Mouse (Mus musculus) left cerebral cortex, postnatal 36 days (tissue): ENCODE results near the gene Shisa9. TPM values are rescaled to one million over a fixed set of nuclear protein-coding genes. Genes with fewer than 3 reads are reported as not detected.

Experiments
- DNase-seq, 2 experiments: peaks; one replicate each; pipeline ENCODE4 v3.0.0; 2021 to 2022; ENCODE audit warnings: low spot score in 2 of 2, mixed read lengths in 1 of 2
- intact Hi-C: fragments of 180-260 bp; cut with DNase I; formaldehyde crosslinking; loops from one replicate; pipeline ENCODE4 v1.15.1; 2025
- total RNA-seq, 2 experiments: library from RNA; stranded (reverse); gene quantifications; 2 replicates each; pipeline ENCODE4 v1.2.3; 2021

Shisa9 gene
- total RNA-seq, 2 experiments from 2014 or later: 54.0 to 69.8 TPM

DNA sequence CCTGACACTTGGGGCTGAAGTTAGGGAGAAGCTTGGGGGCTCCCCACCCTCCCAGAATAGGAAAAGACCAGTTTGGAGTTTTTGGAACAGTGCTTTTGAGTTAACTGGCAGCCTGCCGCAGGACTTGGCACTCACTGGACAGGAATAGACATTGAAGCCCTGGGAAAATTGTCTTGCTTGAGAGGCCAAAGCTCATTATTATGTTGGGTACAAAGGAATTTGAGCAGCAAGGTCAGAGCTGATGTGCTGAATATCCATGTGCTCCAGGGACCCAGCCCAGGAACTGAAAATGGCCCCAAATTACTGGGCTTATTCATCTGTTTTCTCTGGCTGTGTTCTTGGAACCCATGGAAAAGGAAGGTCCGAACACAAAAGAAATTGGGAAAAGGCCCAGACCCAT, 170.6 kb downstream of the Shisa9 start:
- intact Hi-C loops: no loop called here
- DNase-seq: peak; percentile 15 to 28

DNA sequence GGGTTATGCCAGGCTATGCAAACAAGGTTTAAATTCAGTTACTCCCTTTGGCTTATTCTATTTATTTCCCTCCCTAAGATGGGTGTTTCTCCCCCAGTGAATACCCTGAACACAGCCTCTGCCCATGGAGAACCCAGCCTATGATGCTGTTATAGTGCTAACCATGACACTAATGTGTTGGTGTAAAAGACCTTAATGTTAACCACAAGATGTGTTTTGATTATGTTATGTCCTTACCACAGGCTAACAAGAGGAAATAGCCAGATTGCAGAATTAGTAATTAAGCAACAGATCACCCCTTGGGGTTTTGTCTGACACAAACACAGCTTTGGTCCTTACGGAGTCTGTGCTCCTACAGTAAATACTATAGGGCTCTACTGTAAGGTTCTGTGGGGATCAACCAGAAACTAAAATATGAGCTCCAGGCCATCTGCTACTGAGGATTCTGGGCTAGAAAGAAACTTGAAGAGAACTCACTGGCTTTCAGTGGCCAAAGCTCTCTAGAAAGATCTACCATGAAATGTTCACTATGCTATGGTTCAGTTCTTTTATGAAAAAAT, 189.6 kb downstream of the Shisa9 start:
- DNase-seq: no peak
- intact Hi-C loops: no loop called here

DNA sequence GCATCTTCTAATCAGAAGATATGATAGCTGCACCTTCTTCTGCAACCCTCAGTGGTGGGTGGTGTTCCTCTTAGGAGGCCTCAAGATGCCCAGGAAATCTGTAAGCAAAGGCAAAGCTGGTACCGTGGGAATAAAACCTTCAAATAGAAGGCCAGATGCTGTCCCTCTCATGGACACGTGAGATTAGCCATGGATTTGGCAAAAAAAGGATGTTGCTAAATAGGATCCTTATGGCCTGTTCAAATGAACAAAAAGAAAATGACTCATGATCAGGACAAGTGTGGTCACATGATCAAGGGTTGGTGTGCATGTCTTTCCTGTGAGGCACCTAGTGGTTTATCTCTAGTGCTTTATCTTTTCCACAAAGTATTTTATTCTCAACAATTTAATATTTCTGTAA, 194.1 kb downstream of the Shisa9 start:
- no peak for DNase-seq
- intact Hi-C loops: no loop called here

DNA sequence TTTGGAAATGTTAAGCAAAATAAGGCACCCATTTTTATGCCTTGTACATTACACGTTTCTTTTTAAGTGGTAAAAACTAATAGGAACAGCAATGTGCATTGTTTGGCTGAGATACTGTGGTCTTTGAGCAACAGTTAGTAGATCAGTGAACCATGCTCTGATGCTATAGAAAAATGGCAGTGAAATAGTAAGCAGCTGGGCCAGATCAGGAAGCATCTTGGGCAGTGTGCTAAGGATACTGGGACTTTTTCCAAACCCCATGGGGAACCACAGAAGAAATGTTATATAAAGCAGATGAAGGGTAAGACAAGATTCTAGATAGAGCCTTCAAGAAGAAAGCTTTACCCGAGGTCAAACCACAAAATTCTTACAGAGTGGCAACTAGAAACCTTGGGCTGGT, 205.8 kb downstream of the Shisa9 start:
- no peak for DNase-seq
- intact Hi-C loops: no loop called here

DNA sequence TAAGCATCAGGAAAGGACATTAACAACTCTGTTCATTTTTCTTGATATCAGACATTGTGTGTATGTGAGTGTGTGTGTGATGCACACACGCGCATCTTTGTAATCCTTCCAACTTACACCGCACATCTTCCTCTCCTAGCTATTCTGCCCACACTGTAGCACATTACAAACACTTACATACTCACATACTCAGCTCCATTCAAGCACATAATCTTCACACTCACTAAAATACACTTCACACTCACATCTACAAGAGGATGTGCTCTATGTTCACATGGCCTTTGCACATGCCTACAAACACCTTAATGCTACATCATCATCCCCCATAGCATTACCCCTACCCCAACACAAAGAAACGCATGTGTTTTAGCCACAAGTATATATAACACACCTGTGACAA, 212.9 kb downstream of the Shisa9 start:
- no peak for DNase-seq
- intact Hi-C loops: loop anchor here (5.0 kb wide), 1 partner anchor 215 kb away; the partner anchor contains the start of gene Shisa9

DNA sequence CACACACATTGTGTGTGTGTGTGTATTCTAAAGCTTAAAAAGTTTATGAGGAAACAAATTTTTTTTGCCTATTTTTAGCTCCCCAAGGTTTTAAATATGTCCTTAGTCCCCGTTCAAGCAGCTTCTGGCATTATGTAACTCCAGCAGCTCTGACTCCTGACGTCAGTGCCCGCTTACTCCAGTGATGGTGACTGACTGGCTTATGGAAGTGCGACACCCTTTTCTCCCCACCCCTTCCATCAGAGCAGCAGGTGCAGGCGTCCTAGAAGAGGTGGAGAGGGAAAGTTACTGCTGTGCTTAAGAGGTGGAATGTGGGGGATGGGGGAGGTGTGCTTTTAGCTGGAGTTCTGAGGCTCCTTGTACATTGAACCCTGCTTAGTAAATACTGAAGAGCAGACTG, 213.7 kb downstream of the Shisa9 start:
- DNase-seq: peak; percentile 22 to 46
- intact Hi-C loops: loop anchor here (5.0 kb wide), 1 partner anchor 215 kb away; the partner anchor contains the start of gene Shisa9

DNA sequence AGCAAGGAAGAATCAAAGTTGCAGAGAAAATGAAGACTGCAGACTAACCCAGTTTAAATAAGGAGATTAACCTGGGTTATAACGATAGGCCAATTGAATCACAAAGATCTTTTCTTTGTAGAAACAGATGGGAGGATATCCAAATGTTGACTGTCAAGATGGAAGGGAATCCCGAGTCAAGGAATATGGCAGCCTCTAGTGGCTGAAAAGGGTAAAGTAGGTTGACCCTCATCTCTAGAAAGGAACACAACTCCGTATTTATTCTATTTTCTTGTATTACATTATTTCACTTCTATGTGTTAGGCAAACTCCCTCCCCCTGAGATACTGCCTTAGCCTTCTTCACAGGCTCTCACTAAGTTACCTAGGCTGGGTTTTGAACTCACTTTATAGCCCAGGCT, 217.3 kb downstream of the Shisa9 start:
- intact Hi-C loops: loop anchor here (5.0 to 10.0 kb wide), 2 partner anchors 84 to 824 kb away; no protein-coding TSS in a partner anchor
- DNase-seq: no peak

DNA sequence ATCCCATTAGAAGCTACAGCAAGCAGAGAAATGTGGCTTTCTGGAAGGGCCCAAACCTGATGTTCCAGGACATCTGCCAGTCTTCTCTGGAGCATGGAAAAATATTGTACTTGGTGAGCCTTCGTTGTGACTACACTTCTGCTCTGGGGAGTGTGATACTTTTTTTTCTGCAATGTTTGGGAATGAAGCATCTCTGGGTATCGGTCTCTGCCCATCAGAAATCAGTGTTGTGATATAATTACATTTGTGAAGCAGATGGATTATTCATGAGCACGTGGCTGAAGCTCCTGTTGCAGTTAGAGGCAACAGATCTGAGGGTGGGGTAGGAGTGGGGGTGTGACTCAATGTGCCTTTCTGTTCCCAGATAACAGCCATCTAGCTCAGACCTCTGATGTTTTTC, 218.2 kb downstream of the Shisa9 start:
- DNase-seq: no peak

DNA sequence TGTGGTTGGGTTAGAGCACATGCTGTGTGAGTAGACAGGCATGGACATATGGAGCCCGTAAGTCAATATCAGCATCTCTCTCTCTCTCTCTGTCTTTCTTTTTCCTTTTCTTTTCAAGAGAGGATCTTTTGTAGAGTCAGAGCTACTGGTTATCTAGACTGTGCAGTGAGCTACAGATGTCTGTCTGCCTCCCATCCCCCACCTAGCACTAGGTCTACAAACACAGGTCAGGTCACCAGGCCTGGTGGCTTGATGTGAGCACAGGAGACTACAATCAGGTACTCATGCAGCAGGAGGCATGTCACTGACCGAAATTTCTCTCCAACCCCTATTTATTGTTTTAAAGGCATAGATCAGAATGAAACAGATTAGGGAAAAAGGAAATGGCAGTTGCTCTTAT, 219.1 kb downstream of the Shisa9 start:
- intact Hi-C loops: loop anchor here (5.0 to 10.0 kb wide), 2 partner anchors 86 to 822 kb away; no protein-coding TSS in a partner anchor
- DNase-seq: no peak

More for the DNA sequence above, 218.2 kb downstream of the Shisa9 start:
- intact Hi-C loops: loop anchor here (5.0 to 10.0 kb wide), 2 partner anchors 85 to 823 kb away; no protein-coding TSS in a partner anchor

DNA sequence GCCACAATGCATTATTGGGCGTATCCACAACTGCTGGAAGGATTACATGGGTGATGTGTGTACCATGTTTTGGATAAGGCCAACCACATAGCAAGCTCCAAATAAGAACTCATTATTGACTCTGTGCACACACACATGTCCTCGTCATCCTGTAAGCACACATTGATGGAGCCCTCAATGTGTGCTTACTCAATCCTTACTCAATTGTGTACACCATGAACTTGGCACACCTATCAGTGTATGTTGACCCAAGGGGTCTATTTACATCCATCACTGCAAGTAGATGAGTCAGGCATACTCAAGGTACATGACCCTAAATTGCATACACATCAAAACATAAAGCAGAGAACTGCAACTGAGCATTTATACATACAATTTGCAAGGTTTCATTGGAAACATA, 220.5 kb downstream of the Shisa9 start:
- no peak for DNase-seq
- intact Hi-C loops: loop anchor here (5.0 to 10.0 kb wide), 2 partner anchors 87 to 820 kb away; no protein-coding TSS in a partner anchor

DNA sequence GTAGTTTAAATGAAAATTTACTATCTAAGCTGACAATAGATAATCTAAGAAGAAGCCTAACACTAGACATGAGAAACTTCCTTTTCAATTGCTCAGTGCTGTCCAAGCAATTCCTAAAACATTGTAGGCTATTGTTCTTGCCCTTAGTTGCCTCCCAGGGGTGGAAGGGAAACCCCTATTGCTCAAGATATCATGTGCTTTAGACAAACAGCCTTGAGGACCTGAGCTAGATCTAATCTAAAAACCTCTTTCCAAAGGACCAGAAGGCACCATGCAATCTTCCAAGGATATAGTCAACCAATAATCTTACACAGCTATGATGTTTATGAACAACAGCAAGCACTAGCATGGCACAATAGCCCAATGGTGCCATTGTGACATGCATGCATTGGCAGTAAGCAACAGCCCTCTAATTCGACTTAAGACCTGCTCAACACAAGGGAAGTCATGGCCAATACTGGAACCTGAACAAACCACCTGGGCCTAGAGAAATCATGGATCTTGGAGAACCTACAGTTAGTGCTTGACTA, 222.6 kb downstream of the Shisa9 start:
- intact Hi-C loops: loop anchor here (10.0 kb wide), 1 partner anchor 818 kb away; no protein-coding TSS in a partner anchor
- no peak for DNase-seq

DNA sequence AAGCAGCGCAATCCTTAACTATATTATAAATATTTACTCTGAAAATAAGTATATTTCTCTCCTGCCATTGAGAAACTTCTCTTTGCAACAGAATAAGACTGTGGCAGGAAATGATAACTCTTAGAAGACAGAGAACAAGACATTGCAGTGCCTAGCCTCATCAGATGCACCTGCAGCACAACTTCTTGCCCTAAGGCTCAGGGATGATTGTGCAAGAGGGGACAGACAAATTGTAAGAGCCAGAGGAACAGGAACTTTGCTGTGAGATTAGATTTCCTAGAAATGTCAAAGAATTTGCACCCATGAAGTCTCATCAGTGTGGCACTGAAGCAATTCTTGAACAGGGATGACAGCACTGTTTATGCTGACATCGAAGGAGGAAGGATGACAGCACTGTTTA, 223.0 kb downstream of the Shisa9 start:
- DNase-seq: no peak
- intact Hi-C loops: loop anchor here (10.0 kb wide), 1 partner anchor 818 kb away; no protein-coding TSS in a partner anchor

DNA sequence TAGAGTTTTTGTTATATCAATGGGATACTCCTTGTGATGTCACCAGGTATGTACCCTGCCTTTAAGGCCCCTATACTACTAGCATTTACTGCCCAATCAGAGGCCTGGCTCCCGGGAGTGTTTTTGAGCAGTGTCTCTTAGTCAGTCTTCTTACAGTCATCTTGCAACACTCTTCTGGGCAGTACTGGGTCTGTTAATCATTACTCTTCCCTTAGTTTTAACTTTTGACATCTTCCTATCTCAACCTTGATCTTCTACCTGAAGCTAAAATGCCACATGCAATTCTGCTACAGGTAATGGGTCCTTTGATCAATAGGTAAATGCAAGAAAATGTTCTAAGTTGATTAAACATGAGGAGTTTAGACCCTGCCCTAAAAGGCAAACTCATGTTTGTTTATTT, 225.4 kb downstream of the Shisa9 start:
- intact Hi-C loops: loop anchor here (10.0 kb wide), 1 partner anchor 815 kb away; no protein-coding TSS in a partner anchor
- DNase-seq: no peak

DNA sequence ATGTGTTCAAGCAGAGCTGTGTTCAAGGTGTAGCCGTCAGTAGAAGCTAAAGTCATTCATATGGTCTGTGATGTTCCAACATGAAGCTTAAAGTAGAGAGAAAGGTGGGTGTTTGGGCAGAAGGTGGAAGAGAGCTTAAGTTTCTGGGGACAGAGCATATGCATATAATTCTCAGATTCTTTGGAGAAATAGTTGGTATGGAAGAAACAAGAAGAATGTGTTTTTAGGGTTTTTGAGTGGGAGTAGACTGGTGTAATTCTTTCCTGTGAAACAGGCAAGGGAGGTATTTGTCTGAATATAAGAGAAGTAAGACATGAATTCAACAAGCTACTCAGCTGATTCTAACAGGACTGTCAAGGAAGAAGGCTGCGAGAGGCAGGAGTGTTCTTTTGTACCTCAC, 225.9 kb downstream of the Shisa9 start:
- DNase-seq: no peak
- intact Hi-C loops: loop anchor here (10.0 kb wide), 1 partner anchor 815 kb away; no protein-coding TSS in a partner anchor

DNA sequence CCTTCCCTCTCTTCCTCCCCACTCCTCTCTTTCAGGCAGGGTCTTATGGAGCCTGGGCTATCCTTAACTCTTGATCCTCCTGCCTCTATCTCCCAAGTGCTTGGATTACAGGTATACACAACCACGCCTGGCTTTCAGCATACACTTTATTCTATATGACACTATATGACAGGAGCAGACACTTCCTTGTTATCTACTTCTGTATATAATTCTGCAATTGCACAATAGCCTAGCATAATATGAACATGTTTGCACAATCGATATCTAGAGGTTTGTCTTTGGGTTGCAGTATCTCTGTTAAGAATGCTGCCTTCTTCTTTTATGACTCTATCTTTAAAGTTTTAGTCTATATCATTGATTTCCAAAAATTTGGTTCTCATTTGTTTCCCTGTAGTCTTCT, 230.1 kb downstream of the Shisa9 start:
- DNase-seq: no peak
- intact Hi-C loops: no loop called here

DNA sequence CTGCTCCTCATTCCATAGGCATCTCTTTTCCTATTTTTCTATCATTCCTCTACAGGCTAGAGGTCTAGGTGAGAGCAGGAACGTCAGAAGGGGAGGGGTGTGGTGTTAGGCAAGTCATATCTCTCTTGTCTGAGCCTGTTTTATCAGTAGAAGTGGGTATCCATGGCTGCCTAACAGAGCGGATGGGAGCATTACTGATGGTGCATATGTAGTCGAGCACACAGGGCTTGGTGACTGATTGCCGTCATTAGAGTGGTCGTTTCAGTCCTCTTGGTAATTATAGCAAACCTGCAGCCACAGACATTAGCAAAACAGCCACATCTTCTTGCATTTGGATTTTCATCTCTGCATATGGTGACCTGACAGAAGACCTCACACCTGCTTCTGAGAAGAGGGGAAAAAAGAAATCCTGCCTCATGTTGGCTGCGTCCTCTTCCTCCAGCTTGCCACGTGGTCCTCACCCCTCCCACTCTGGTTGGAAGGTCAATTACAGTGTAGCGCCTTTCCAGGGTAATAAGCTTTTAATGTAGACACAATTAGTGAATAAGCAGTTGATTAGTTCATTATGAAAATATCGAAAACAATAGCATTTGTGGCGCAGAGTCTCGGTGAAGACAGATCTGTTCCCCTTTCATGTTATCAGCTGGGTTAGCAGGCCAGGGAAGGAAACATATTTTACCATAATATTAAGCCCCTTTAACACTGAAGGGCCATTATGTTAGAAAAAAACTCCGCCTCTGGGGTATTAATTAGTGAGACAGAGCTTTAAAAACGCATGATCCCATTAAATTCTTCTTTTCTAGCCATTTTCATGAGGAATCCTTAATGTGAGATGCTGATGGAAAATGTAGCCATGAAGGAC, 233.6 kb downstream of the Shisa9 start:
- intact Hi-C loops: no loop called here
- no peak for DNase-seq

DNA sequence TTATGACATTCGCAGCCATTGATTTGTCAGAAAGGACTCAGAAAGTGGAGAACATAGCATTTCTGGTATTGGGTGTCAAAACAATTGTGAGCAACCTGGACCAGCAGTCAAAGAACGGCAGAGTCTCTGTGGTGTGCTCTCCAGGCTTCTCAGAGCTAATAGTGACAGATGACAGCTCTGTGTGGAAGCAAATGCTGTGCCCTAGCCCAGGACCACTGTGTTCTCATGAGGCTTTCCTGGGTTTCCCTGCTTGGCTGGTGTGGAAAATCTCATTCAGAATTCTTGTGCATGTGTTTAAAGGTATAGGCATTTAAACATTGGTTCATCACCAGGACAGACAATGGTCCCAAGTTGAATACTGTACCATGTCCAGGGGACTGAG, 234.2 kb downstream of the Shisa9 start:
- no peak for DNase-seq
- intact Hi-C loops: no loop called here

DNA sequence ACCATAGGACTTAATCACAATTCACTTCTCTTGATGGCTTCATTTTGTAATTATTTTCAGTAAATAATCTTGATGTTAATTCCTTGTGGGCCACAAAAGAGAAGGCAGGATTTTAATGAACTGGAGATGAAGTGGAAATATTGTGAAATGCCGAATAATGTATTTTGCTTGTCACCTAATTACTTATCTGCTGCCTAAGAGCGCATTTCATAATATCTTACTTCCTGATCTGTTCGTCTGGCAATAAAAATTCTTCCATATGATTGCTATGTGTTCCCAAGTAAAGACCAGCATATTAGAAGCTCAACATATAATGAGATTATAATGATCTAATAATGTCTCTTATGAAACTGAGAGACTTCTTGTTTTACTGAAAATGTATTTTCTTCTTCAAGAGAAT, 235.9 kb downstream of the Shisa9 start:
- intact Hi-C loops: no loop called here
- DNase-seq: no peak

DNA sequence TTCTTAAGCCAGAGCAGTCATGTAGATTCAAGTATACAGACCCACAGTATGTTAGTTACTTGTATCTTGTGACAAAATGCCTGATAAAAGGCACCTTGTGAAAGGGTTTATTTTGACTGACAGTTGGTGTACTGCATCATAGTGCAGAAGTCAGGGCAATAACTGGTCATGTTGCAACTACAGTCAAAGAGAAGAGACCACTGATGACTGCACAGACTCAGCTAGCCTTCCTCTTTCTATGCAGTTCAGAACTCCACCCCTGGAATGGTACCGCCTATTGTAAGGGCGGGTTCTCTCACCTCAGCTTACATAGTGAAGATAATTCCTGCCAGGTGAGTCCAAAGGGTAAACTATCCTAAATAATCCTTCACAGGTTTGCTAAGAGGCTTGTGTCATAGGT, 239.6 kb downstream of the Shisa9 start:
- DNase-seq: no peak
- intact Hi-C loops: no loop called here

DNA sequence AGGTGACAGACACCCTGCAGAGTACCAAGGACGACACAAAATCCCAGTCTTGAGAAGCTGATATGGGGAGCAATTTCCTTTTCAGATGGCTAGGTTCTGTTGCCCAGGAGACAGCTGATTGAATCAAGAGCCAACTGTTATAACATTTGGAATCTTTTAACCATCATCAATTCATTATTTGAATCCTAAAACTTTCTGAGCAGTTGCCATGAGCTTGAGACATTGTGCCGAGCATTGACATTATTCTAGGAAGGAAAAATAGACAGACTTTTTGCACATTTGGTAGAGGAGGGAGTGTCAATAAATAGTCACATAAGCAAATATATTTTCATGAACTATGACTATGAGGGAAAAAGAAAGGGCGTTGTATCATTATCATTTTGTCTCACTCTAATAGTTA, 243.0 kb downstream of the Shisa9 start:
- intact Hi-C loops: no loop called here
- DNase-seq: no peak
